Mouse (Mus musculus): ENCODE results near the gene Eras. TPM values are rescaled to one million over a fixed set of nuclear protein-coding genes. Genes with fewer than 3 reads are reported as not detected.

Eras gene
- polyA plus RNA-seq, 1 experiment: not detected

DNA sequence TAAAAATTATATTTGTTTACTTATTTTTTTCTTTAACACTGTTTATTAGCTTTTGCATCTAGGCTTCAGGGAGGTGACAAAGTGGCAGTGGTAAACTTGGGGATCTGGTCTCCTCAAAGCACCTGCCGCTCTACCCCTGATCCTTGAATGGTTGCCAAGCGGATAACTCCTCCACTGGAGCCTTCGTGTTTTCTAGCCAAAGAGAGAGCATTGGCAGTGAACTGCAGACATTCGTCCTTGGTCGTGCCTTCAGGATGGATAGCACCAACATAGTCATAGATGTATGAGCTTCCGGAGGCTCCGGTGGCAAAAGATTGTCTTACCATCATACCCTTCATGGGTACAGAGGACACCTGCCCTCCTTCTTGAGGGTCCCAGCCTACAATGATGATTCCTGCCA is 21.7 kb upstream of the Eras start:
- peaks cover 8% of the 10 kb centered on the region for H3K4me1 ChIP-seq (ENCODE audit: control insufficient read depth, insufficient read depth, low read length)
- no peak overlapping the region for H3K4me3 ChIP-seq (ENCODE audit: insufficient read depth, low read depth, low read length)
- WGBS: 91% methylated on average over 7 of the region's 7 CpGs
- TF ChIP-seq CTCF (IDR thresholded peaks at IDR 0.05; ENCODE audit: insufficient read depth, low read depth, low read length): no peak
- no peak for TF ChIP-seq POLR2A (IDR thresholded peaks at IDR 0.05; ENCODE audit: insufficient read depth, low read depth, low read length)
- H3K27ac ChIP-seq (ENCODE audit: insufficient read depth, low read depth, low read length): no peak overlapping the region

DNA sequence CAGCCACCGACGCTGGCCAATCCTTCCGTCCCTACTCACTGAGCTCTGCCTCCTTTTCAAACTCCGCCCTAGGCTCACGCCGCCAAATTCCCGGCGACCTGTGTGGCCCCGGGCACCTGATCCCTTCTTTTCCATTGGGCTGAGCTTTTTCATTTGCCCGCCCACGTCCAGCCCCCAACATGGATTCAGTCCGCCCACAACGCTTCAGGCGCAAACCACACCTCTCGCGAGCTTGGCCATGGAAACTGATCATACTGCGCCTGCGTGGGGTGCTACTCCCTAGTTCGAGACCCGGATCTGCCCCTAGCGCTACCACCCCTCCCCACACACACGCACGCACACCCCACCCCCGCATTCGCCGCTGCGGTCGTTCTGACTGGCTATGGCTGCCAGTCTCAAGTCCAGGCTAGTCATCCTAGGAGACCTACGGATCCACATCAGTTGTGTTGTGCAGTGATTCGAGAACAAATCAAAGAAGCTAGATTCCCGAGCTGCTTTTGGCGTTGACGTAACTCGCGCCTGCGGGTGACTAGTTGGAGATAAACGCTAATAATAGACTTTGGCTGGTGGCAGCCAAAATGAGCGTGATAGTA is 19.6 kb upstream of the Eras start:
- 11% methylated on average over 38 of the region's 38 CpGs for WGBS
- H3K27ac ChIP-seq (ENCODE audit: insufficient read depth, low read depth, low read length): peak overlapping the region; percentile 90
- TF ChIP-seq CTCF (IDR thresholded peaks at IDR 0.05; ENCODE audit: insufficient read depth, low read depth, low read length) (no peak), POLR2A (IDR thresholded peaks at IDR 0.05; ENCODE audit: insufficient read depth, low read depth, low read length) (no peak)
- peak overlapping the region; percentile 58 for H3K4me3 ChIP-seq (ENCODE audit: insufficient read depth, low read depth, low read length)
- H3K4me1 ChIP-seq (ENCODE audit: control insufficient read depth, insufficient read depth, low read length): peaks cover 8% of the 10 kb centered on the region

DNA sequence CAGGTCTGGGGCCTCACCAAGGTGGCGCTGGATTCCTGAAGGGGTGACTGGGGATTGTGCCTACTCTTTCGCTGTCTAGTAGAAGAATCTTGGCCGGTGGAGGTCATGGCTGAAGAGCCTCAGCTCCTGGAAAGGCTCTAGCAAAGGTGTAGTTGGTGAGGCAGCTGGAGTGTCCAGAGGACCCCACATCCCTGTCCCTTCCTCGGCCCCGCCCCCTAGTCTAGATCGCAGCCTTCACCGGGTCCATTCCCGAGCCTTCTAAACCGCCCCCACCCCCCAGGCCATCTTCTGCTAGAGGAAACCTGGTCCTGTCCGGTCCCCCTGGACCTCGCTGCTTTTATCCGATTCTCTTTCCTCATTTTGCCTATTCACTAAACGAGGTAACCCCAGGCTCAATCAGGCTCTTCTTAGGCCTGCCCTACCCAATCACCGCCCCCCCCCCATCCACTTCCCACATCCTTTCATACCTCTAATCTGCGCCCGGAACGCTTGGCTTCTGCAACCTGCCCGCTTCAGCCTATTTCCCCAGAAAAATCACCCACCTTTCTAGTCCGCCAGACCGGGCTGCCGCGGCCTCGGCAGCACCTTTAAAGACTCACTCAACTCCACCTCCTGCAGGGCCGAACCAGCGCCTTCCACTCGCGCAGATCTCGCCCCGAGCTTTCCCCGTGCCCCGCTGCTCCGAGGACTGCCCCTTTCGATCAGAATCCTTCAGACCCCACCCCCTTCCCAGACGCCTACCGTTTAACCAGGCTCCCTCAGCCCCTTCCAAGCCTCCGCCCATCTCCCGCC is 18.9 kb upstream of the Eras start, which contains the start of gene Hdac6:
TSS of gene Hdac6 (minus strand) at position 782 of the 792 bp plus-strand sequence.
- peak within 1 kb of the TSS; percentile 58 for H3K4me3 ChIP-seq (ENCODE audit: insufficient read depth, low read depth, low read length)
- H3K27ac ChIP-seq (ENCODE audit: insufficient read depth, low read depth, low read length): peak within 1 kb of the TSS; percentile 90
- peaks cover 8% of the 10 kb centered on the region for H3K4me1 ChIP-seq (ENCODE audit: control insufficient read depth, insufficient read depth, low read length)
- peak; percentile 55; the same call in 1 of the 2 replicates for TF ChIP-seq POLR2A (IDR thresholded peaks at IDR 0.05; ENCODE audit: insufficient read depth, low read depth, low read length)
- no peak for TF ChIP-seq CTCF (IDR thresholded peaks at IDR 0.05; ENCODE audit: insufficient read depth, low read depth, low read length)
- WGBS: 22% methylated on average over 37 of the region's 37 CpGs

DNA sequence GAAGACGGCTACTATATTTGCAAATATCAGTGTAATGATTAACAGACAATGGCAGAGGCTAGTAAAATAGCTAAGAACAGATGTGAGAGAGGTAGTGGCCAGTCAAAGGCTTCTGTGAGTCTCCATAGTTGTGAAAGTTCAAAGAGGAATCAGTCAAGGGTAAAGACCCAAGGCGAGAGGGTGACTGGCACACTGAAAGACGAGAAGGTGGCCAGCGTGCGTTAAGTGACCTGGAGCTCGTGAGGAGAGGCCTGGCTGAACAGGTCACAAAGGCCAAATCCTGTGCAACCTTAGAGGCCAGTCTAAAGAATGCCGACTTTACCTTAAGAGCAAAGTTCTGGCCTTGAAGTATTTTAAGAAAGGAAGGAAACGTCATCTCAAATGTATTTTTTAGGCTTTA is 17.2 kb upstream of the Eras start:
- TF ChIP-seq CTCF (IDR thresholded peaks at IDR 0.05; ENCODE audit: insufficient read depth, low read depth, low read length) (no peak), POLR2A (IDR thresholded peaks at IDR 0.05; ENCODE audit: insufficient read depth, low read depth, low read length) (no peak)
- Histone ChIP-seq H3K4me3 (ENCODE audit: insufficient read depth, low read depth, low read length) (no peak overlapping the region), H3K4me1 (ENCODE audit: control insufficient read depth, insufficient read depth, low read length) (peaks cover 8% of the 10 kb centered on the region), H3K27ac (ENCODE audit: insufficient read depth, low read depth, low read length) (no peak overlapping the region)
- 84% methylated on average over 8 of the region's 8 CpGs for WGBS

DNA sequence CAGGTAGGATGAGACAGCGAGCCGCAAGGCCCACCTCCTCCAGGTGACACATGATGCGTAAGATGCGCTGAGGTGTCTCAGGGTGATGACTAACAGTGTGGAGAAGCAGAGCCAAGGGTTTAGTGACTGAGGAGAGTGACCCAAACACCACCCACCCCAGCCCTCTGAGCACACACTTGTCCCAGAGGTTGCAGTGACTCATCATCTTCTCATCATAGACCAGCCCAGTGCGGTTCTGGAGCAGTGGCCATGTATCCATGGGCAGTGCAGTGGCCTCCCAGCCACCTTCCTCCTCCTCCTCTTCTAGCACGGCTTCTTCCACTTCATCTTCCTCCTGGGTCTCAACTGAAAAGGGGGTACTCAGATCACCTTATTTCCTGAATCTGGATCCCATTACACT is 9.3 kb upstream of the Eras start:
- no peak for TF ChIP-seq POLR2A (IDR thresholded peaks at IDR 0.05; ENCODE audit: insufficient read depth, low read depth, low read length)
- Histone ChIP-seq H3K4me3 (ENCODE audit: insufficient read depth, low read depth, low read length) (no peak overlapping the region), H3K4me1 (ENCODE audit: control insufficient read depth, insufficient read depth, low read length) (no peaks in the 10 kb centered on the region), H3K27ac (ENCODE audit: insufficient read depth, low read depth, low read length) (no peak overlapping the region)
- WGBS: 90% methylated on average over 6 of the region's 6 CpGs

DNA sequence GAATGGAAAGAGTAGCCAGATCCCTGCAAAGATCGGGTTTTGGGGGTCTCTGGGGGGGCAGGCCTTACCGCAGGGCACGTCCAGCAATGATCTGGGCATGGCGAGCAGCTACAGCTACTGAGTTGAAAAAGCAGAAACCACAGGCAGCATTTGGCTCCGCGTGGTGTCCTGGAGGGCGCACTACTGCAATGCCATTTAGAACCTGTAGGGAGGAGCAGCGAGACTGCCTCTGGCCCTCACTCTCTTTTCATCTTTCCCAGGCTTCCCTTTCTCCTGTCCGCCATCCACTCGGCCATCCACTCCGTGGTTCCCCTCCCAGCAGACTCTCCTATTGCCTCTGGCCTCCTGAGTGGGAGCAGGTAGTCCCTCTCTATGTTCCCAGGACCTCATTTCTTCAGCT is 8.5 kb upstream of the Eras start:
- no peak for TF ChIP-seq CTCF (IDR thresholded peaks at IDR 0.05; ENCODE audit: insufficient read depth, low read depth, low read length)
- no peak for TF ChIP-seq POLR2A (IDR thresholded peaks at IDR 0.05; ENCODE audit: insufficient read depth, low read depth, low read length)
- 63% methylated on average over 11 of the region's 11 CpGs for WGBS

DNA sequence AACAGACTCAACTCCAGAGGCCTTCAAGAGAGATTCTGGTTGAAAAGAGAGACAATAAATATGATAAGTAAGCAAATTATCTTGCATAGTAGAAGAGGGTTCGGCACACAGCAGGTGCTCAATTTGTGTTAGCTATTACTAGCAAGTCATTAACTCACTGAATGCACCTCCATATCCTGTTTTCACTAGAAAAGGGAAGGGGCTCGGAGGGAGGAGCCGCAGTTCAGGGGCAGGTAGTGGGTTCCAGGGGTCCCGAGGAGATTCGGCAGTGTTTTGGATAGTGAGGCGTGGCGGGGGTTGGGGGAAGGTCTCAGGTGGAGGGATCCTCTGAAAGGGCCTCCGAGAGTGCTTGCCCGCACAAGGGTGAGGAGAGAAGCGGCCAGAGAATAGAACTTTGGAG is 1.3 kb downstream of the Eras start:
- TF ChIP-seq POLR2A (IDR thresholded peaks at IDR 0.05; ENCODE audit: insufficient read depth, low read depth, low read length) (no peak), CTCF (IDR thresholded peaks at IDR 0.05; ENCODE audit: insufficient read depth, low read depth, low read length) (no peak)
- WGBS: 57% methylated on average over 10 of the region's 10 CpGs
- Histone ChIP-seq H3K4me3 (ENCODE audit: insufficient read depth, low read depth, low read length) (no peak overlapping the region), H3K27ac (ENCODE audit: insufficient read depth, low read depth, low read length) (no peak overlapping the region), H3K4me1 (ENCODE audit: control insufficient read depth, insufficient read depth, low read length) (peaks cover 10% of the 10 kb centered on the region; the same call in 1 of the 2 replicates)

More for the DNA sequence above, 8.5 kb upstream of the Eras start:
- Histone ChIP-seq H3K4me1 (ENCODE audit: control insufficient read depth, insufficient read depth, low read length) (no peaks in the 10 kb centered on the region), H3K27ac (ENCODE audit: insufficient read depth, low read depth, low read length) (no peak overlapping the region), H3K4me3 (ENCODE audit: insufficient read depth, low read depth, low read length) (no peak overlapping the region)

DNA sequence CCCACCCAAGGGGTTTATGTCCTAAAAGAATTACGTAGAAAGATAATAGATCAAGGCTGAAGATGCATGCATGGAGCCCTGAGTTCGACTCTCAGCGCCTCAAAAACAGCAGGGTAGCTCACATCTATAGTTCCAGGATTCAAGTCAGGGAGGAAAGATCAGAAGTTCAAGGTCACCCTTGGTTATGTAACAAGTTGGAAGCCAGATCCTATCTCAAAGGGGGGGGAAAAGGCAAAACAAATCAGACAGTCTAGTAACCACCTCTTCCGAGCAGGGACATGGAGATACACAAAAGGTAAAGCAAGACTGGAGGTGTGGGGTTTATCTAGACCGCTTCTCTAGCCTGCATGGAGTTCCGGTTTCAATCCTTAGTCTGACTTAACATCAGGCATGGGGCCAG is 2.1 kb downstream of the Eras start:
- peaks cover 13% of the 10 kb centered on the region; the same call in 1 of the 2 replicates for H3K4me1 ChIP-seq (ENCODE audit: control insufficient read depth, insufficient read depth, low read length)
- TF ChIP-seq POLR2A (IDR thresholded peaks at IDR 0.05; ENCODE audit: insufficient read depth, low read depth, low read length) (no peak), CTCF (IDR thresholded peaks at IDR 0.05; ENCODE audit: insufficient read depth, low read depth, low read length) (no peak)
- no peak overlapping the region for H3K27ac ChIP-seq (ENCODE audit: insufficient read depth, low read depth, low read length)
- H3K4me3 ChIP-seq (ENCODE audit: insufficient read depth, low read depth, low read length): no peak overlapping the region
- WGBS: 80% methylated on average over 6 of the region's 6 CpGs

DNA sequence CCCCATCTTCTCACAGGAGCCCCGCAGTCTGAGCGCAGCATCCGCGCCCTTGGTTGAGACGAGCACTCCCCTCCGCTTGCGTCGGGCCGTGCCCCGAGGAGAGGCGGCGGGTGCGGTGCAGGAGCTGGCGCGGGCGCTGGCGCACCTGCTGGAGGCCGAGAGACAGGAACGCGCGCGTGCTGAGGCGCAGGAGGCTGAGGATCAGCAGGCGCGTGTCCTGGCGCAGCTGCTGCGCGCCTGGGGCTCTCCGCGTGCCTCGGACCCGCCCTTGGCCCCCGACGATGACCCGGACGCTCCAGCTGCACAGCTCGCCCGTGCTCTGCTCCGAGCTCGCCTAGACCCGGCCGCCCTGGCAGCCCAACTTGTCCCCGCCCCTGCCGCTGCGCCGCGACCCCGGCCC is 6.4 kb downstream of the Eras start:
- peak overlapping the region; percentile 44 for H3K4me3 ChIP-seq (ENCODE audit: insufficient read depth, low read depth, low read length)
- WGBS: 18% methylated on average over 48 of the region's 48 CpGs
- H3K27ac ChIP-seq (ENCODE audit: insufficient read depth, low read depth, low read length): no peak overlapping the region
- H3K4me1 ChIP-seq (ENCODE audit: control insufficient read depth, insufficient read depth, low read length): peaks cover 13% of the 10 kb centered on the region; the same call in 1 of the 2 replicates
- no peak for TF ChIP-seq CTCF (IDR thresholded peaks at IDR 0.05; ENCODE audit: insufficient read depth, low read depth, low read length)
- no peak for TF ChIP-seq POLR2A (IDR thresholded peaks at IDR 0.05; ENCODE audit: insufficient read depth, low read depth, low read length)
